Mouse (Mus musculus) layer of hippocampus, postnatal 14 days (tissue): ENCODE measurements around the gene Agap3. TPM values are rescaled to one million over a fixed set of nuclear protein-coding genes. Genes with fewer than 3 reads are reported as not detected.

ENCODE experiments used
- DNase-seq, 2 experiments: peaks; one replicate each; pipeline ENCODE4 v3.0.0; 2021 to 2022; ENCODE audit warnings: low spot score in 2 of 2, mixed read lengths in 1 of 2
- total RNA-seq, 2 experiments: library from RNA; stranded (reverse); gene quantifications; 2 replicates each; pipeline ENCODE4 v1.2.3; 2021

Gene Agap3
- total RNA-seq, 2 experiments from 2014 or later = 540 to 568 TPM

DNA sequence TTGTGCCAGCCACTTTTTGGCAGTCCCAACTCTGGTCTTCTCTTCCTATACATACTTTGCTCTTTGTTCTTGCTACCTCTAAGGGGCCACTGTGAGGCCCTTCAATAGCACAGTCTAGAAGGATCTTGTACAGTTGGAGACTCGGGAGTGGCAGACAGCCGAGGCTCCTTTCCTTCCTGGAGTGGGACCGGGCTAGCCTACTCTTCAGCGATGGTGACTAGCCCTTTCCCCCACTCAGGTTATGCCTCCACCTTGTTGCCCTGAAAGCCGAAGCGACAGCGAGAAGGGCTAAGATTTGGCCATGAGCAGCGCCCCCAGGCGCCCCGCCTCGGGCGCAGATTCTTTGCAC, 24.7 kb upstream of the Agap3 start:
- DNase-seq = no peak

GRCm38 (mm10) chr5:24427981-24428402, 24.0 kb upstream of the Agap3 start:
- DNase-seq = no peak

GRCm38 (mm10) chr5:24428596-24428995, 23.4 kb upstream of the Agap3 start:
- DNase-seq = no peak

DNA sequence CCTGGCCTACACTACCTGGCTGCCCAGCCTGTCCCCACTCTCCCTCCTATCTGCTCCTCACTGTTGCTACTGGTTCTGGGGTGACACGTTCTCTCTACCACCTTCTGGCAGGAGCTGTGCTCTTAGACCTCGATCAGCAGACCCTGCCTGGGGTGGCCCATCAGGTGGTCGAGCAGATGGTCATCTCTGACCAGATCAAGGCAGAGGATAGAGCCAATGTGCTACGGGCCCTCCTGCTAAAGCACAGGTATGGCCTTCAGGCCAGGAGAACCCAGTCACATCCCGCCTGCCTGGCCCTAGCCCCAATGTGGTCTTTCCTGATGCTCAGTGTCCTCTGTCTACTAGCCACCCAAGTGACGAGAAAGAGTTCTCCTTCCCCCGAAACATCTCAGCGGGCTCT, 18.0 kb upstream of the Agap3 start:
- DNase-seq = no peak

- no peak for DNase-seq
These were observed 10.8 kb upstream of the Agap3 start for GRCm38 (mm10) chr5:24441187-24441586.

GRCm38 (mm10) chr5:24442029-24442428, 9.9 kb upstream of the Agap3 start:
- DNase-seq = no peak

DNA sequence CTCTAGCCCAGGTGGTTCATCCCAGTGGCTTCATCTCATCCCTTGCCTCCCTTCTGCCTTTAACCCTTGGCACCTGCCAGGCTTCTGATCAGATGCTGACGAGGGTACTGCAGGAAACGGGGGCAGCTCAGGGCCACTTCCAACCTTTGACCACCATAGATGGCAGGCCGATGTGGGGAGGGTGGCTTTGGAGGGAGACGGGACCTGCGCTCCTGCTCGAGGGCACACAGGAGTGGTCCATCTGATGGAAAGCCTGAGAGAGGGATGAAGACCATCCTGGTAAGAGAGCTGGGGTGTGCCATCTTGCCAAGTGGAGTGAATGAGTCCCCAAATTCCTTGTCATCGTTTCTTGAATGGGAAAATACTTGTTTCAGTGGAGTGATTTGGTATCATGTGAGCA, 8.8 kb upstream of the Agap3 start:
- DNase-seq = no peak

- no peak for DNase-seq
These were observed 8.1 kb upstream of the Agap3 start for GRCm38 (mm10) chr5:24443927-24444326.

DNA sequence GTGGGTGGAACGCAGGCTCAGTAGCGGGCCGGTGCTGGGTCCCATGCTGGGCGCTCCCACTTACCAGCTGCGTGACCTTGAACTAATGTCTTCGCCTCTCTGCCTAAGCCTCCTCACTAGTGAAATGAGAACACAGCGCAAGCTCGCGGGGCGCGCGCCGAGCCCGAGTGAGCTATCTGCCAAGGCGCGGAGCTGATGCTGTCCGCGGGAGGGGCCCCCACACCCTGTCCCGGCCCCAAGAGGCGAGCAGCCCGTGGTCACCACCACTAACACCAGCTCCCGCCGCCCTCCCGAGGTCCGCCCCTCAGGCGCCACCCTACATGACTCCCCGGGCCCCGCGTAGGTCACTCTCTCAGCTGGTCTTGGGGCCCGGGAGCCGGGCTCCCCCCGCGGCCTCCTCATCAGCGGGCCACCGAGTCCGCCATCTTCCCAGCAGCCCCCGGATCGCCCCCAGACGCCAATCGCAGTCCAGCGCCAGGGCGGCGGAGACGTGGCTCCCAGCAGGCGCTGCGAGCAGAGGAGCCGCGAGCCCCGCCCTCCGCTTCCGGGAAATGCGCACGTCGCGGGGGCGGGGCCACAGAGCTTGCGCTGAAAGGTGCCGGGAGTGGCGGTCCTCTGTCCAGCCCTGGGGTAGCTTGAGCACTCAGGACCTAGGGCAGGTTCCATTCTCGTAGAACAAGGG, 7.1 kb upstream of the Agap3 start, which contains the start of gene Fastk:
TSS of gene Fastk (minus strand) at position 542 of the 682 bp plus-strand sequence.
- peak; percentile 92 to 94 for DNase-seq

GRCm38 (mm10) chr5:24445428-24446080, 6.4 kb upstream of the Agap3 start:
- DNase-seq = no peak

DNA sequence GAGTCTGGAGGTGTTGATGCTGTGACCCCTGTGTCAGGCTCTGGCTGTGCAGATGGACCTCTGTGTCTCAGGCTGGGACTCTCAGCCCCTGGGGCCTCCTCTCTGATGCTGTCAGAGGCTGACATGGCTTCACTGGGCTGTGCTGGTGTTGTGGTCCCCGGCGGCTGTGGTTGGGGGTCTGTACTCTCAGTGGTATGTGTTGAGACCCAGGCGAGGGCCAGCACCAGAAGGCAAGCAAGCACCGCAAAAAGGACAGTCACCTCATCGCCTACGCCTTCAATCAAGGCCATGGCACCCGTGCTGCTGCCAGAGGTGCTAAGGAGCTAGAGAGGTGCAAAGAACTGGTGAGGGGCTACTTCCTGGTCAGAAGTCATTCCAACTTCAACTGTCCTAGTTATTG, 5.3 kb upstream of the Agap3 start:
- no peak for DNase-seq

DNA sequence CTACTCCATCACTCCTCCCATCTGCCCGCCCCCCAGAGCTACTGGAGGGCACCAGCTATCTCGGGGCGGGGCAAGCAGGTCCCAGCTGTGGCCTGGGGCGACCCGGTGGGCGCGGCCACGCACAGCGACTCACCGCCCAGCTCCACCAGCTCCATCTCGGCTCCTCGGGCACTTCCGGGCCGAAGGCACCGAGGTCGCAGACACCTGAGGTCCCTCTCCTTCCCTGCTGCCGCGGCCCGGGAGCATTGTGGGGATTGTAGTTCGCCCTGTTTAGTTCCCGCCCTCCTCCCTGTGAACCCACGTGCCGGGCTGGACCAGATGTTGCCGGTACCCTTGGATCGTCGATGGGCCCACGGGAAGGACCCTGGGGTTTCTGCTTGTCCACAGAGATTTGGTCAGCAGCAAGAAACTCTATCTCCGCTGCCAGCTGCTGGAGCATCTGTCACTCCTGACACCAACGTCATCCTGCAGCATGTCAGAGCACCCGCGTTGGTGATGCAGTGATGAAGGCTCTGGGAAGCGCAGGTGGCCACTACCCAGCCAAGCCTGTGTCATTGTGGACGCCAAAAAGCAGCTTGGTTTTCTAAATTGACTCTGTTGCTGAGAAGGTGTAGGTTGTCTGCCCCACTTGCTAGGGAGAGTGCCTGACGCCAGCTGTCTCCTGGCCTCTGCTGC, 4.2 kb upstream of the Agap3 start, which contains the start of gene Tmub1:
TSS of gene Tmub1 (minus strand) at position 231 of the 675 bp plus-strand sequence.
- DNase-seq = peak; percentile 81 to 83

DNA sequence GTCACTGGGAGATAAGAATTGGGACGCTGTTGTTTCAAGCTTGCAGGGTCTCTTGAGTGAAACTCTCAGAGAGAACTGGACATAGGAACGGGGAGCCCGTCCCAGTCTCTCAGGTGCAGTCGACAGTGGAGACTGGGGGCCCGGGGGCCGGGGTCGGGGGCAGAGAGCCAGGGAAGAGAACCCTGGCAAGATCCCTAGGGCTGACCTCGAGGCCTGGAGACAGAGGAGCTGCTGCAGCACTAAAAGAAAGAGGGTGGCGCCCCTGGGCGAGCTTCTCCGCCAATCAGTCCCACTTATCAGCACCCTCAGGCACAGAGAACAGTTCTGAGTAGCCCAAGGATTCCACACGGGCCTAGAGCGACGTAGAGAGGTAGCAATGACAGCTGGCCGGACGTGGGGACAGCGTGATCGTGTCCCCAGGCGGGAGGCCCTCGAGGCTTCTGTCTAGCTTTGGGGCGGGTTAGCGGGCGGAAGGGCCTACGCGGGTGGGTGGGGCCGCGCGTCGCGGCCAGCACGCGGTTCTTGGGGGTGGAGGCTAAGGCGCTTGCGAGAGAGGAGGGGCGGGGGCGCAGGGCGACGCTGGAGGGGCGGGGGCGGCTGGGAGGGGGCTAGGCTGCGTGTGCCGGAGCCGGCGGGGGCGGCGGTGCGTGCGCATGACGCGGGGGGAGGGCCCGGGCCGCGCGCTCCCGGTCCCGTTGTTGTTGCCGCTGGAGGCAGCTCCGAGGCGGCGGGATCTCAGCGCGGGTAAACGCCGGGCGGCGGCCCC, 530 bp upstream of the Agap3 start:
- peak; percentile 73 to 88 for DNase-seq

DNA sequence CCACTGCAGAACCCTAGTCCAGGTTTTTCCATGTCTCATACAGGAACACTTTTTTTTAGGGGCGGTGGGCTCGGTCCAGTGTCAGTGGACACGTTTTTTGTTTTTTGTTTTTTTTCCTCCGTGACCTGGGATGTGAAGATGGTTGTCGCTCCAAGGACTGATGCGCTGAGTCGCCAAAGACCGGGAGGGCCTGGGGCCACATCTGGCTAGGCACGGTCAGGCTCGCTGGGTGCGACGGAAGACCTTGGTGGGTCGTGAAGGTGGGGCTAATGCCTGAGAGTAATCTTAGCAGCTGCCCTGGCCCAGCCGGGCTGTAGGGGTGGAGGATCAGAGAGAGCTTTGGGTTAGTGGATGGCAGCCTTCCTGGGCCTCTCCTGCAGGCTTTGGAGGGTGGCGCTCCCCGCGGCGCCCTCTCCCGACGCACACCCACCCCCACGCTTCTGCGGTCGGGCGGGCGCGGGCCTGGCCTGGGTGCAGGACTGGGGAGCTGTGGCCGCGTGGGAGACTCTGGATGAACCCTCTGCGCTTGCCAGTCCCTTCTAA, 785 bp downstream of the Agap3 start:
- no peak for DNase-seq

DNA sequence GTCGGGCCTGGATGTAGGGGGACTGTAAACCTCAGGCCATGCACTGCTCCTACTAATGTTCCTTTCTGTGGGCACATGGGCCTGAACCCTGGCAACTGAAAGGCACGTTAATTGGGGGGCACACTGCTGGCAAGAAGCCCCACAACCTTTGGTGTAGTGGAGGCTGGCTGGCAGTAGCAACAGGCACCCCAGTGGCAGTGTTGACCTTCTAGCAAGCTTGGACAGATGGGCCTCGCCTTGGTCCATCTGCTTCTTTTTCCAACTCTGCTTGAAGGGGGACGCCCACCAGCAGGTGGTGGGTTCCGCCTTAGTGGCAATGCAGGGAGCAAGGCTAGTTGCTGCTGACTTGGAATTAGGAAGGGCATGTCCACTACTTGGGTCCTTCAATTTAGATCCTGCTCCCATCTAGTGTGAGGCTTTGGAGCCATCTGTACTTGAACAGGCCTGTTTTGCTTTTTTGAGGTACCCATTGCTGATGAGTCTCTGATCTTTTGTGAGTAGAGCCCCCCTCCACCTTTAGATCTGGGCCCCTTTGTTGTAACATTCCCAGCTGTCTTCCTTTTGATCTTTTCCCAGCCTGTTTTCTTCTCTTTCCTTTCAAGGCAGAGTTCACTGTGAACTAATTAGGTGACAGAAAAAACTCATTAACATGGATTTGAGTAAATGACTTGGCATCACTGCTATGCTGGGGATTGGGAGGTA, 1.5 kb downstream of the Agap3 start:
- DNase-seq = peak; percentile 28 to 56

DNA sequence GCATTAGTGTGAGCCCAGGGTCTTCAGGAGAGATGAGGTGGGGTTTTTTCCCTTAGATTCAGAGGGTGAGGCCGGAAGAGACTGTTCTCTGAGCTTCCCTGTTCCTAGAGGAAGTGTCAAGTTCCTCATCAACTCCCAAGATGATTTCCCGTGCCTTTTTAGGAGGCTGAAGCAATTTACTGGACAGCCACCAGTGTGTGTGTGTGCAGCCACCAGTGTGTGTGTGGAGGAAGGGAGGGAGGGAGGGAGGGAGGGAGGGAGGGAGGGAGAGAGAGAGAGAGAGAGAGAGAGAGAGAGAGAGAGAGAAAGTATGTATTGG, 2.0 kb downstream of the Agap3 start:
- DNase-seq = no peak

DNA sequence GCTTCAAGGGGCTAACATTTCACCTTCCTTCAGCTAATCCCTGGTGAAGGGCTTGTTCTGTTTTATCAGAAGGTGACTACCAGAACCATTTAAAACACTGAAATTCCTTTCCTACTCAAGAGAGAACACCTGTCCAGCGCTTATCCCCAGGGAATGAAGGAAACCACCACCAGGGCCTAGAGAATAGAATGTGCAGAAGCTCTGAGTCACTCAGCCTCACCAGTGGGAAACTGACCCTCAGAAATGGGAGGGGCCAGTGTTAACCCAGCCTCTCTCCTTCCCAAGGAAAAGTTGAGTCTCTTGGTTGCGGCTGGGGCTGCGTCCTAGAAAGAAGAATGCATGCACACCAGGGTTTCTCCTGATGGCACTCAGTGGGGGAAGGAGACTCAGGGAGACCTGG, 3.1 kb downstream of the Agap3 start:
- no peak for DNase-seq

DNA sequence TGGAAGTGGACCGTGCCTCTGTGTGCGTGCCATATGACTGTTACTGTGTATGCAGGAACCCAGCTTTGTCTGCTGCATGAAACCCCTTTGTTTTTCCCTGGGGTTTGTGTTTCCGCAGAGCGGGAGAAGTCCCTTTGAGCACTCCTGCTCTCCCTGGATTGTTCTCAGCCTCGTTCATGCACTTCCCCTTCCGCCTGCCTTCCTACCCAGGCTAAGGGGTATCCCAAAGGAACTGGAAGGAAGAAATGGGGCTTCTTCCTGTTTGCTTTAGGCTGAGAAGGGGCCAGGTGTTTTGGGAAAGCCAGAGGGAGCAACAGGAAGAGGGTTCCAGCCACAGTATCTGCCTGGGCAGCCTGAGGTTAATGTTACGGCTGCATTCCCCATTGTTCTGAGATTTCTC, 3.6 kb downstream of the Agap3 start:
- DNase-seq = no peak

GRCm38 (mm10) chr5:24466762-24467161, 14.8 kb downstream of the Agap3 start:
- DNase-seq = no peak

GRCm38 (mm10) chr5:24470600-24470999, 18.6 kb downstream of the Agap3 start:
- peak; percentile 55 to 65 for DNase-seq
